Mouse (Mus musculus): Measurements from ENCODE around the gene Vmn2r97. TPM values are rescaled to one million over a fixed set of nuclear protein-coding genes. Genes with fewer than 3 reads are reported as not detected.

The Vmn2r97 gene
- not detected in 2 replicates for polyA plus RNA-seq (2015; fragmentation: Nextera tagmentation; extraction: Ambion mirVana)

DNA sequence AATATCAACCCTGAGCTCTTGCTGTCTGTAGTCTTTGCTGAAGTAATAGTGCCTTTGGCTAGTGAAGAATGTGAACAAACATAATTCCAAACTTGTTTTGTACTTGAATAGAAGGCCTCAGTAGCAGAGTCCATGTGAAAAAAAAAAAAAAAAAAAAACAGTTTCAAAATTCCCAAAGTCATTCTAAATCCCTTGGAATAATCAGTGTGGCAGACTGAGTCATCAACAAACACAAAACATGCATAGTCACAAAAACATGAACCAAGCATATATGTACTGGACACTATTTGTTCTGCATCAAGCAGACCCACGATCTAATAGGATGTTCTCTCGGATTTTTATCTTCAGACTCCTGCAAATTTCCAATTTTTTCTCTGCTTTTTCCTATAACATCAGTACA lies at the start of gene Vmn2r97:
TSS of gene Vmn2r97 (plus strand) at position 301 of the 400 bp plus-strand sequence.

Other genes starting within 250 kb of the Vmn2r97 start
- not detected in 2 replicates for gene Vmn2r98, start 139.2 kb downstream of the Vmn2r97 start, polyA plus RNA-seq (2015; fragmentation: Nextera tagmentation; extraction: Ambion mirVana)

All from neural tube, postnatal 0 days (tissue).